24 mouse cellular contexts compared by ENCODE assay signal in the genomic region with DNA sequence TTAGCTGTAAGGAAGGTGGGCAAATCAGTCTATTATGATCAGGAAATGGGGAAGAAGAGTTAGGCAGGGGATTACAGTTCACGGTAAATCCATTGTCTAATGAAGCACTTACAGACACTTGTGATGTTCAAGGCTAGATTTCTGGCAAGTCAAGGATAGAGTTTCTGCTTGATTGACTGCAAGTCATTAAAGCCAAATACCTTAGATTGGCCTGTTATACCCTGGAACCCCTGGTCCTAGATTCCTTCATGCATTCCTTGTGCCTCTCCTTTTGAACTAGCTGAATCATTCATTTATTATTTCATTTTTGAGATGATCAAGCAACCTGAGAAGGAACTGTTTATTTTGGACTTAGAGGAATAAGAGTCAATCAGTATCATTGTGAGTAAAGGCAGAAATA.
"Had no signal": no experiment of that assay in that cellular context is flagged by ENCODE, and none has a peak within 500 bp of the region (broad histone marks: within the 10 kb centered on the region; RNA-seq: fewer than 3 reads in every experiment).

No protein-coding gene starts in this region.

- DNase-seq: cerebellum, adult 9-10 months; cerebellum, adult 9-11 months; cerebellum, postnatal 10 days; cerebellum, postnatal 14 days; cerebellum, postnatal 25 days; cerebellum, postnatal 36 days; embryo, embryonic 11 days; forebrain, postnatal 0 days; gastrocnemius, adult 2 months; gastrocnemius, postnatal 10 days; gastrocnemius, postnatal 14 days; gastrocnemius, postnatal 25 days; gastrocnemius, postnatal 36 days; heart, adult 11 months; heart, adult 18-20 months; heart, adult 2 months had no signal

- ATAC-seq: forebrain, embryonic 13.5 days; forebrain, embryonic 14.5 days; forebrain, embryonic 15.5 days; forebrain, embryonic 16.5 days; forebrain, postnatal 0 days had no signal

- H3K27me3 ChIP-seq: embryonic facial prominence, embryonic 12.5 days; embryonic facial prominence, embryonic 13.5 days; embryonic facial prominence, embryonic 15.5 days; forebrain, embryonic 12.5 days; forebrain, embryonic 13.5 days; forebrain, embryonic 15.5 days had no signal
